Mouse (Mus musculus): ENCODE data around the gene Pi4k2b. TPM values are rescaled to one million over a fixed set of nuclear protein-coding genes. Genes with fewer than 3 reads are reported as not detected.
"Not testable (repeated sequence)": the region's sequence is repeated elsewhere in the genome, so short reads cannot be mapped to it uniquely, and the experiment has no call there.

The Pi4k2b gene
- polyA plus RNA-seq, 1 experiment: 65.9 TPM

DNA sequence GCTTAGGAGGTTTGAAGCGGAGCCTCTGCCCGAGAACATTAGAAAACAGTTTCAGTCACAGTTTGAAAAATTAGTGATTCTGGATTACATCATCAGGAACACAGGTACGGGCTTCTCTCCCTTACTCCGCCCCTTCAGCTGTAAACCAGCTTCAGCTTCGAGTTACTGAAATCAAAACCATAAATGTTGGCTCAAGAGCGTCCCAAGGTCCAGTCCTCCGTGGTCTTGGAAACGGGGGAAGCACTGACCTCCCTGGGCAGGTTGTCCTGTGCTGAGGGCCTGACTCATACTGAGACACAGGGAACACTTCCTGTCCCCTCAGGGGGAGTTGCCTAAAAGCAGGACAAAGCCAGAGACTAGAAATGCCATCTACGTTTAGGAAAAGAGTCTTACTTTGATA is 11.8 kb downstream of the Pi4k2b start:
- Histone ChIP-seq H3K36me3 (ENCODE audit: control insufficient read depth, insufficient read depth, low read length) (no peaks in the 10 kb centered on the region), H3K4me3 (ENCODE audit: control insufficient read depth, low read depth, low read length) (no peak overlapping the region), H3K27ac (ENCODE audit: control insufficient read depth, insufficient read depth, low read depth, low read length) (no peak overlapping the region), H3K27me3 (ENCODE audit: control insufficient read depth, insufficient read depth, low read length) (no peaks in the 10 kb centered on the region), H3K4me1 (ENCODE audit: control insufficient read depth, insufficient read depth, low read length) (no peaks in the 10 kb centered on the region)
- TF ChIP-seq POLR2A (IDR thresholded peaks at IDR 0.05; ENCODE audit: control insufficient read depth, low read depth, low read length) (no peak), CTCF (IDR thresholded peaks at IDR 0.05; ENCODE audit: control insufficient read depth, insufficient read depth, insufficient replicate concordance, low read depth, low read length) (no peak)

DNA sequence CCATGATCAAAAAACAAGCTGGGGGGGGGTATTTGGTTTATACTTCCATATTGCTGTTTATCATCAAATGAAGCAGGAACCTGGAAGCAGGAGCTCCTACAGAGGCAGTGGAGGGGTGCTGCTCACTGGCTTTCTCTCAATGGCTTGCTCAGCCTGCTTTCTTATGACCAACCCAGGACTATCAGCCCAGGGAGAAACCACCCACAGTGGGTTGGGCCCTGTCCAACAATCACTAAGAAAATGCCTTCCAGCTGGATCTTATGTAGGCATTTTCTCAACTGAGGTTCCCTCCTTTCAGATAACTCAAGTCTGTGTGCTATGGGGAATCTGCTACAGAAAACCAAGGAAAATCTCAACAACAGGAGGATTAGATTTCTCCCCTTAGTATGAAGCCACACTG is 12.8 kb downstream of the Pi4k2b start:
- no peak overlapping the region for H3K27ac ChIP-seq (ENCODE audit: control insufficient read depth, insufficient read depth, low read depth, low read length)
- no peak for TF ChIP-seq CTCF (IDR thresholded peaks at IDR 0.05; ENCODE audit: control insufficient read depth, insufficient read depth, insufficient replicate concordance, low read depth, low read length)
- TF ChIP-seq POLR2A (IDR thresholded peaks at IDR 0.05; ENCODE audit: control insufficient read depth, low read depth, low read length): no peak
- H3K36me3 ChIP-seq (ENCODE audit: control insufficient read depth, insufficient read depth, low read length): no peaks in the 10 kb centered on the region
- no peak overlapping the region for H3K4me3 ChIP-seq (ENCODE audit: control insufficient read depth, low read depth, low read length)
- H3K4me1 ChIP-seq (ENCODE audit: control insufficient read depth, insufficient read depth, low read length): no peaks in the 10 kb centered on the region
- no peaks in the 10 kb centered on the region for H3K27me3 ChIP-seq (ENCODE audit: control insufficient read depth, insufficient read depth, low read length)

DNA sequence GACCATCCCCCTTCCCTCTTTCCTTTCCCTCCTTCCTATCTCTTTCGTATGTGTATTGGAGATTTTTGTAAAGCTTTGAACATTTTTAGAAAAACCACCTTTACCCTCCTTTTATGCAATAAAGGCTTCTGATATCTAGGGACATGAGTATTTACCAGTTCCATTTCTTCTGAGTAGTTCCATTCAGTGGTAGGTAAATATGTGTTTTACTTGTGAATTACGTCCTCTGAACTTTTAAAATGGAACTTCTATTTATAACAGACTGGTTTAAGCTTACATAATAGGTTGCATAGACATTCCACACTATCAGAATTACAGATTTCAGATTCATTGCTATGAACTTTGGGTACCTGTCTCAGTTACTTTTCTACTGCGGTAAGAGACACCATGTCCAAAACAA is 14.0 kb downstream of the Pi4k2b start:
- H3K36me3 ChIP-seq (ENCODE audit: control insufficient read depth, insufficient read depth, low read length): no peaks in the 10 kb centered on the region
- H3K27ac ChIP-seq (ENCODE audit: control insufficient read depth, insufficient read depth, low read depth, low read length): no peak overlapping the region
- no peak overlapping the region for H3K4me3 ChIP-seq (ENCODE audit: control insufficient read depth, low read depth, low read length)
- TF ChIP-seq POLR2A (IDR thresholded peaks at IDR 0.05; ENCODE audit: control insufficient read depth, low read depth, low read length) (no peak), CTCF (IDR thresholded peaks at IDR 0.05; ENCODE audit: control insufficient read depth, insufficient read depth, insufficient replicate concordance, low read depth, low read length) (no peak)
- H3K4me1 ChIP-seq (ENCODE audit: control insufficient read depth, insufficient read depth, low read length): no peaks in the 10 kb centered on the region
- no peaks in the 10 kb centered on the region for H3K27me3 ChIP-seq (ENCODE audit: control insufficient read depth, insufficient read depth, low read length)

DNA sequence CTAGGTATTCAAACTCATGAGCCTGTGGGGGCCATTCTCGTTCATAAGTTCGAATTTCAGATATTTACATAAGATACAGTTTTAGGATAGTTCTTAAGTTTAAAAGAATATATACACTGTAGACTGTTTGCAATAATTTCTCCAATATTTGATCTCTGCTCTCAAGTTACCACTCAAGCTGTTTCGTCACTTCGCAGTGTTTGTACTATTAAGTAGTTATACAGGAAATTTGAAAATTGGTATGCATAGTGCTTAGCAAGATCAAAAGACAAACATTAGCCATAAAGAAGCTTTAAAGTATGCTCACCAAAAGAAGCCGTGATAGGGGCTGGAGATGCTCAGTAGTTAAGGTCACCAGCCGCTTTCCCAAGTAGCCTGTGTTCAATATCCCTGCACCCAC is 14.6 kb downstream of the Pi4k2b start:
- Histone ChIP-seq H3K36me3 (ENCODE audit: control insufficient read depth, insufficient read depth, low read length) (no peaks in the 10 kb centered on the region), H3K27ac (ENCODE audit: control insufficient read depth, insufficient read depth, low read depth, low read length) (no peak overlapping the region), H3K4me3 (ENCODE audit: control insufficient read depth, low read depth, low read length) (no peak overlapping the region), H3K4me1 (ENCODE audit: control insufficient read depth, insufficient read depth, low read length) (no peaks in the 10 kb centered on the region), H3K27me3 (ENCODE audit: control insufficient read depth, insufficient read depth, low read length) (no peaks in the 10 kb centered on the region)
- TF ChIP-seq POLR2A (IDR thresholded peaks at IDR 0.05; ENCODE audit: control insufficient read depth, low read depth, low read length) (no peak), CTCF (IDR thresholded peaks at IDR 0.05; ENCODE audit: control insufficient read depth, insufficient read depth, insufficient replicate concordance, low read depth, low read length) (no peak)

DNA sequence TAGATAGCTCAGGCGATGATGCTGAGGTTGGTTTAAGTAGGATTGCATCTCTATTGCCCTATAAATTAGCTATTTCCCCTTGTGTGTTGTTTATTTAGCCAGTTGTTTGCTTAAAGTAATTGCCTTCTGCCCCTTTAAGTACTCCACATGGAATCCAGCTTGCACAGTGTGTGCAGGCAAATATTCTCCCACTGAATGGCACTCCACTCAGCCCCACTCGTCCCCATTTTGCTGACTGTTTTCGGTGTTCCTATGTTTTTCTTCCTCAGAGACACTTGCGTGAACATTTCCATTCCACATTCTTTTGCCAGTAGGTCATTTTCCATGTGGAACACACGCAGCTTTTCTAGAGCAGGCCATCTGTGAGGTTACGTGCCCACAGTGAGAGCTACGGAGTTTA is 21.2 kb downstream of the Pi4k2b start:
- TF ChIP-seq POLR2A (IDR thresholded peaks at IDR 0.05; ENCODE audit: control insufficient read depth, low read depth, low read length): no peak
- no peak for TF ChIP-seq CTCF (IDR thresholded peaks at IDR 0.05; ENCODE audit: control insufficient read depth, insufficient read depth, insufficient replicate concordance, low read depth, low read length)
- no peaks in the 10 kb centered on the region for H3K4me1 ChIP-seq (ENCODE audit: control insufficient read depth, insufficient read depth, low read length)
- H3K27me3 ChIP-seq (ENCODE audit: control insufficient read depth, insufficient read depth, low read length): no peaks in the 10 kb centered on the region
- H3K36me3 ChIP-seq (ENCODE audit: control insufficient read depth, insufficient read depth, low read length): peaks cover 2% of the 10 kb centered on the region; the same call in 1 of the 2 replicates
- H3K4me3 ChIP-seq (ENCODE audit: control insufficient read depth, low read depth, low read length): no peak overlapping the region
- no peak overlapping the region for H3K27ac ChIP-seq (ENCODE audit: control insufficient read depth, insufficient read depth, low read depth, low read length)

DNA sequence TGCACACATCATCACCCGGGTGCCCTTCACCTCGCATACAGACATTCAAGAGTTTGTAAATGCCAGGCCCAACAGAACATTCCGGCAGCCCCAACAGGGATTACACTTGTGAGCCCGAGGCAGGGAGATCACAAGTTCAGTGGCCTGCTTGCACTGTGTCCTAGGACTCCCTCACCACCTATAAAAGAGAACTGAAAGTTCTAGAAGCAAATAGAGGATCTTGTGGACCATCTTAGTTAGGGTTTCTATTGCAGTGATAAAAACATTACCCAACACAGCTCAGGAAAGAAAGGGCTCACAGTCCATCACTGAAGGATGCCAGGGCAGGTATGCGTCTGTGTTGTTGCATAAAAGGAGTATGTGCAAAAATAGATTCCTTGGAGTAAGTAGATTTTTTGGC is 32.9 kb downstream of the Pi4k2b start:
- TF ChIP-seq CTCF (IDR thresholded peaks at IDR 0.05; ENCODE audit: control insufficient read depth, insufficient read depth, insufficient replicate concordance, low read depth, low read length) (no peak), POLR2A (IDR thresholded peaks at IDR 0.05; ENCODE audit: control insufficient read depth, low read depth, low read length) (no peak)
- Histone ChIP-seq H3K4me1 (ENCODE audit: control insufficient read depth, insufficient read depth, low read length) (no peaks in the 10 kb centered on the region), H3K4me3 (ENCODE audit: control insufficient read depth, low read depth, low read length) (no peak overlapping the region), H3K27me3 (ENCODE audit: control insufficient read depth, insufficient read depth, low read length) (no peaks in the 10 kb centered on the region), H3K27ac (ENCODE audit: control insufficient read depth, insufficient read depth, low read depth, low read length) (no peak overlapping the region), H3K36me3 (ENCODE audit: control insufficient read depth, insufficient read depth, low read length) (no peaks in the 10 kb centered on the region)

DNA sequence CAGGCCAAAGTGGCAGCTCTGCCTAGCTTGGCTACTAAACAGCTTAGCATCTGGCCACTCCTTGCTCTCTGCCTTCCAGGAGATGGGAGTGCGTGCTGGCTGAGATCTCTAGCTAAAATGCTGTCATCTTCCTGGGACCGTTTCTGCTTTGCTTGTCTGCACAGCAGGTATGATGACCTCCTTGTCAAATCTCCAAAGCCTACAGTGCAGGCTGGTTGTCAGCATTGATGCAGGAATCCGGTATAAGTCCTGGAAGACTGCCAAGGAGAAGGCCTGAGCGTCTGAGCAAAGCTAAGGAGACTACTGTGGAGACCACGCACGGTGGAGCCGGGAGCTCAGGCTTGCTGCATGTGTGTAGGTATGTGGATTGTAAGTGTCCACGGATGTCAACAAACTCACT is 33.9 kb downstream of the Pi4k2b start, which contains the start of gene Zcchc4:
Gene Zcchc4, plus strand, starts transcription at position 173 of the 400 bp plus-strand sequence.
- Histone ChIP-seq H3K4me1 (ENCODE audit: control insufficient read depth, insufficient read depth, low read length) (no peaks in the 10 kb centered on the region), H3K4me3 (ENCODE audit: control insufficient read depth, low read depth, low read length) (no peak within 1 kb of the TSS), H3K36me3 (ENCODE audit: control insufficient read depth, insufficient read depth, low read length) (no peaks in the 10 kb centered on the region), H3K27ac (ENCODE audit: control insufficient read depth, insufficient read depth, low read depth, low read length) (no peak within 1 kb of the TSS), H3K27me3 (ENCODE audit: control insufficient read depth, insufficient read depth, low read length) (no peaks in the 10 kb centered on the region)
- TF ChIP-seq CTCF (IDR thresholded peaks at IDR 0.05; ENCODE audit: control insufficient read depth, insufficient read depth, insufficient replicate concordance, low read depth, low read length): no peak
- TF ChIP-seq POLR2A (IDR thresholded peaks at IDR 0.05; ENCODE audit: control insufficient read depth, low read depth, low read length): no peak

DNA sequence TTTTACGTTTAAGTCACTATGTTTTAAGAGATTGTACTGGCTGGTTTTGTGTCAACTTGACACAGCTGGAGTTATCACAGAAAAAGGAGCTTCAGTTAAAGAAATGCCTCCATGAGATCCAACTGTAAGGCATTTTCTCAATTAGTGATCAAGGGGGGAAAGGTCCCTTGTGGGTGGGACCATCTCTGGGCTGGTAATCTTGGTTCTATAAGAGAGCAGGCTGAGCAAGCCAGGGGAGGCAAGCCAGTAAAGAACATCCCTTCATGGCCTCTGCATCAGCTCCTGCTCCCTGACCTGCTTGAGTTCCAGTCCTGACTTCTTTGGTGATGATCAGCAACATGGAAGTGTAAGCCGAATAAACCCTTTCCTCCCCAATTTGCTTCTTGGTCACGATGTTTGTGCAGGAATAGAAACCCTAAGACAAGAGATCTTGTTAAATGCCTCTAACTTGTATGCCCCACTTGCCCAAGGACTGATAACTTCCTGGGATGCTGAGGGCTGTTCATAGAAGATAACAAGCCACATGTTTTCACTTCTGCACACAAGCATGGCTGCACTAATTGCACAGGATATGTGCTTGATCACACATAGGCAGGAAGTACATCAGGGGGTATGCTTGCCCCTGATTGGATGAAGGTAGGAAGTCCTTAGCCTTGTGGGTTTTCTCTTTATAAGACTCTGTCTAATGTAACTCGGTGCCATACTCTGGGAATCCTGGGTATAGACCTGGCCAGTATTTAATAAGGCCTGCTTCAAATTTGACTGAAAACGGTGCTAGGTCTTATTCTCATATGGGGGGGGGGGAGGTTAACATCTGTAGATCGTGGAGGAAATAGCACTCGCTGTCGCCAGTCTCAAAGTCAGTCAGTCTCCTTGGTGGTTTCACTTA is 35.3 kb downstream of the Pi4k2b start:
- not testable (repeated sequence) for H3K27me3 ChIP-seq (ENCODE audit: control insufficient read depth, insufficient read depth, low read length); H3K4me1 ChIP-seq (ENCODE audit: control insufficient read depth, insufficient read depth, low read length); H3K36me3 ChIP-seq (ENCODE audit: control insufficient read depth, insufficient read depth, low read length); H3K27ac ChIP-seq (ENCODE audit: control insufficient read depth, insufficient read depth, low read depth, low read length); H3K4me3 ChIP-seq (ENCODE audit: control insufficient read depth, low read depth, low read length)

All from testis, adult 2 months (tissue).